Mouse (Mus musculus): ENCODE measurements around the gene Ckap5.

DNA sequence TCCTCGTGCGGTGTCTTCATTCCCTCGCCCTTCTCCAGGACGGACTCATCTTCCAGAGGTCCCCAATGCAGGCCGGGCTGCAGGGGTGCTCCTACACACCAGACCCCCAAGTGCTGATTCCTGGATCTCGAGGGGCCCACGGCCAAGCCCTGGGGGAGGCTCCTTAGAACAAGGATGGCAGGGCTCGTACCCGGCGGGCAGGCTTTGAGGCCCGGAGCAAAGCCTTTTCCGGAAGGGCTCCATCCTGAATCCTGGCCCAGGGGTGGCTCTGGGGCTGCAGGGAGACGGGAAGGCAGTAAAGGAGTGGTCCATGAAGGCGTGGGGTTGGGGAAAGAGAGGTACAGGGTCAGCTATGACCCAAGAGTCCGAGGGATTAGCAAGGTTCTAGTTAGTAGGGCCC lies 122.6 kb downstream of the Ckap5 start:
- TF ChIP-seq POLR2A (IDR thresholded peaks at IDR 0.05; ENCODE audit: borderline replicate concordance, insufficient read depth, low read length), result no peak
- TF ChIP-seq CTCF (IDR thresholded peaks at IDR 0.05; ENCODE audit: borderline replicate concordance, insufficient read depth, low read depth, low read length), result no peak
